Mouse (Mus musculus) lung, embryonic 16.5 days (tissue): Measurements from ENCODE around the gene Ndufs3. TPM values are rescaled to one million over a fixed set of nuclear protein-coding genes. Genes with fewer than 3 reads are reported as not detected.

Experiments used
- ATAC-seq: fragments of 200-750 bp; cut with Nextera tagmentation; 2 replicates; pipeline ENCODE4 v1.8.0; 2017; ENCODE audit warnings: low read depth, mild to moderate bottlenecking, moderate library complexity
- H3K27ac ChIP-seq: fragments of 300-500 bp; sonication (generic); 2 replicates; pipeline ENCODE4 v1.5.1; 2014; ENCODE audit warnings: mild to moderate bottlenecking, control low read depth, low read length
- H3K27me3 ChIP-seq: fragments of 300-500 bp; sonication (generic); 2 replicates; pipeline ENCODE4 v1.6.1; 2014; ENCODE audit warnings: low read depth, low read length, mixed read lengths; ENCODE audit not compliant: control insufficient read depth, insufficient read depth
- H3K36me3 ChIP-seq: fragments of 300-500 bp; sonication (generic); 2 replicates; pipeline ENCODE4 v1.6.1; 2014; ENCODE audit warnings: low read length; ENCODE audit not compliant: control insufficient read depth, insufficient read depth
- H3K4me1 ChIP-seq: fragments of 300-500 bp; sonication (generic); replicated peaks from 2 replicates; pipeline ENCODE4 v1.6.1; 2014; ENCODE audit warnings: low read length, mixed read lengths; ENCODE audit not compliant: control insufficient read depth, insufficient read depth
- H3K4me2 ChIP-seq: fragments of 300-500 bp; sonication (generic); 2 replicates; pipeline ENCODE4 v1.6.1; 2014; ENCODE audit warnings: low read depth, low read length, control low read depth
- H3K4me3 ChIP-seq: fragments of 300-500 bp; sonication (generic); 2 replicates; pipeline ENCODE4 v1.5.1; 2014; ENCODE audit warnings: mild to moderate bottlenecking, low read length, control low read depth
- H3K9ac ChIP-seq: fragments of 300-500 bp; sonication (generic); 2 replicates; pipeline ENCODE4 v1.6.1; 2014; ENCODE audit warnings: low read length, control low read depth
- H3K9me3 ChIP-seq: fragments of 300-500 bp; sonication (generic); 2 replicates; pipeline ENCODE4 v1.6.1; 2016; ENCODE audit warnings: low read length; ENCODE audit not compliant: control insufficient read depth
- WGBS: fragments of 180-500 bp; shearing (Covaris S2); extraction: QIAGEN DNeasy Blood & Tissue Kit; methylation state at CpG from one replicate; pipeline ENCODE4 v1.1.7; 2014; 5-methylcytosine and 5-hydroxymethylcytosine counted together
- polyA plus RNA-seq: library from polyadenylated mRNA; unstranded; fragments of >200 nt; fragmentation: Nextera tagmentation; extraction: Ambion mirVana; gene quantifications from 2 replicates; pipeline ENCODE4 v1.2.1, GENCODE M21; 2015

Gene Ndufs3
- polyA plus RNA-seq, 1 experiment from 2014 or later, result 203 TPM

DNA sequence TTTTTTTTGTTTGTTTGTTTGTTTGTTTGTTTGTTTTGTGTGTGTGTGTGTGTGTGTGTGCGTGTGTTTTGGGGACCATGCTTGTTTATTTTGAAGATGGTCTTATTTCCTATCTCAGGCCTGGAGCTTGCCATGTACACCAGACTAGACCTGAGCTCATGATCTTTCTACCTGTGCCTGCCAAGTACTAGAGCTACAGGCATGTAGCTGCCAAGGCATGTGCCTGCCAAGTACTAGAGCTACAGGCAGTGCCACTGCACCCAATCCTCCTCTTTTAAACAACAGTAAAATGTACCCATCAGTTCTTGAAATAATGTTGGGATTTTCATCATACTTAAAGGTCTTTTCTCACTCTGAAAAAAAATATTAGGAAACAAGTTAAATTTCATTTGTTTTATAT, 30.6 kb downstream of the Ndufs3 start:
- H3K9me3 ChIP-seq, result no peaks in the 10 kb centered on the region
- H3K27me3 ChIP-seq, result no peaks in the 10 kb centered on the region
- H3K4me3 ChIP-seq, result no peak overlapping the region
- H3K4me1 ChIP-seq, result peaks cover 6% of the 10 kb centered on the region; the same call in 1 of the 2 replicates
- no peak overlapping the region for H3K4me2 ChIP-seq
- 71% methylated on average over 1 of the region's 1 CpGs for WGBS
- H3K36me3 ChIP-seq, result no peaks in the 10 kb centered on the region
- no peak overlapping the region for H3K27ac ChIP-seq
- H3K9ac ChIP-seq, result no peak overlapping the region
- no peak for ATAC-seq

DNA sequence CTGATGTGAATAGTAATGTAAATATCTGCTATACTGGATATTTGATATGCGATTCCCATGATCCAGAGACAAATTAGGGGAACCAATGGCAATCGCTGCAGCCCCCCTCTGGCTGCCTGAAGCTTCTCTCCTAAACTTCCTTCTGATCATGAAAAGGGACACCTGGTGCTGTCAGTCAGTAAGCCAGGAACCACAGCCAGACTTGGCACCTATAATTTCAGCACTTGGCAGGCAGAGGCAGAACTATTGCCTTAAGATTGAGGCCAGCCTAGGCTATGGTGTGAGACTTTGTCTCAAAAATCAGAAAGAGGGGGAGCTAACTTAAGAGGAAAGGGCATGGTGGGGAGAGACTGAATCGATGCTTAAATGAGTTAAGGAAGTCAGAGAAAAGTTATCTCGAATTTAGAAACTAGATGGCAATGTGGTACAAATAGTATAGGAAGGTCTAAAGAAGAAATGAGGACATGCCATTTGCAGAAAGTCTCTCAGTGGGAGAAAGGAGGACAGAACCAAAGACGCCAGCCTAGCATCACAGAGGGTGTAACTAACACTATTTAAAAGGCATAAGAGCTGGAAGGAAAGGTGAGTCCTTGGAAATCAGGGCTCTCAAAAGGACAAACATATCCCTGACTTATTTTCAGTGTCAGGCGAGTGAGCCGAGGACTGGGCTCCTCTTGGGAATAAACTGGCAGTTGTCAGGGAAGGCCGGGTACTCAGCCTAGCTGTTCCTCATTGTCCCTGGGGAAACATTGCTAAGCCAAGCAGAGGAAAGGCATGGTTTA, 33.3 kb downstream of the Ndufs3 start:
- ATAC-seq, result peak; percentile 81
- peaks cover 6% of the 10 kb centered on the region; the same call in 1 of the 2 replicates for H3K4me1 ChIP-seq
- H3K4me3 ChIP-seq, result no peak overlapping the region
- H3K9ac ChIP-seq, result no peak overlapping the region
- peak overlapping the region; percentile 1; the same call in 1 of the 2 replicates for H3K4me2 ChIP-seq
- H3K9me3 ChIP-seq, result no peaks in the 10 kb centered on the region
- H3K27ac ChIP-seq, result peak overlapping the region; percentile 54
- no peaks in the 10 kb centered on the region for H3K27me3 ChIP-seq
- 53% methylated on average over 8 of the region's 8 CpGs for WGBS
- no peaks in the 10 kb centered on the region for H3K36me3 ChIP-seq

DNA sequence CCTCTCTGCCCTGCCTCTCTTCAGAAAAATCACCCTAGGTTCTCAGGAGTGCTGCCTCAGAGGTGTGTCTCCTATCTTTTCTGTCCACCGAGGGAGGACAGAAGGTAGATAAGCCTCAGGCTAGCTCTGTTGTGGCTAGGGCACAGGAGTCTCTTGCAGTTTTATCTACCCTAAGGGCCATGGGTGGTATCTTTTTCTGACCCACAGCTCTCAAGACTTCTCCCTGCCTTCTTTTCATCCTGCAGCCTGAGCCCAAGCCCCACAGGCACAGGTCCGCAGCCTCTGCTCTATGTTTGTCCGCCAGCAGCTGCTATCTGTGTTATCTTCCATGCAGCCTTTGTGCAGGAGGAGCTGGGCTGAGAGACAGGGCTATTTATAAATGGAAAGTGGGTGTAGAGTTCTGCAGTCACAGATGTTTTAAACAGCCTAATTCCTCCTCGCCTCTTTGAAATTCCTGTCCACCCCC, 34.5 kb downstream of the Ndufs3 start:
- H3K27ac ChIP-seq, result peak overlapping the region; percentile 50
- peak overlapping the region; percentile 41 for H3K9ac ChIP-seq
- H3K36me3 ChIP-seq, result peaks cover 10% of the 10 kb centered on the region
- H3K27me3 ChIP-seq, result no peaks in the 10 kb centered on the region
- no peaks in the 10 kb centered on the region for H3K9me3 ChIP-seq
- peaks cover 6% of the 10 kb centered on the region; the same call in 1 of the 2 replicates for H3K4me1 ChIP-seq
- H3K4me3 ChIP-seq, result no peak overlapping the region
- peak; percentile 83 for ATAC-seq
- H3K4me2 ChIP-seq, result no peak overlapping the region
- 11% methylated on average over 4 of the region's 4 CpGs for WGBS

DNA sequence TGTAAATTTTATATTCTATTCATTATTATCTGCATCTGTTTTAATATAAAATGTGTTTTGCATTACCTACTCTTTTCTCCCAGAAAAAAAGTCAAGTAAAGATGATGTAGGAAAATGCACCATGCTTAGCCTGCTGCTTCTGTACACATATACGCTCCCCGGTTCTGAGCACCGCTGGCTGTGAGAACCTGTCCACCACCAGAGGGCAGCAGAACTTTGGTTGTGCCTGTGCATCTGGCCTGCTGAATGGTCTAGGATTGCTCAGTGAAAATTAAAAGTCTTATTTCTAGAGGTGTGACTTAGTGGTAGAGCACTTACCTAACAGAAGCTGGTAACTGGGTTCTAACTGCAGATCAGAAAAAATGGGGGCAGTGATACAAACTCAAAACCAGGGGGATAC, 38.1 kb downstream of the Ndufs3 start:
- 30% methylated on average over 3 of the region's 3 CpGs for WGBS
- Histone ChIP-seq H3K4me3 (no peak overlapping the region), H3K27ac (no peak overlapping the region), H3K9me3 (no peaks in the 10 kb centered on the region), H3K4me2 (no peak overlapping the region), H3K27me3 (no peaks in the 10 kb centered on the region), H3K36me3 (peaks cover 30% of the 10 kb centered on the region), H3K9ac (no peak overlapping the region), H3K4me1 (peaks cover 6% of the 10 kb centered on the region; the same call in 1 of the 2 replicates)
- peak; percentile 75 for ATAC-seq

DNA sequence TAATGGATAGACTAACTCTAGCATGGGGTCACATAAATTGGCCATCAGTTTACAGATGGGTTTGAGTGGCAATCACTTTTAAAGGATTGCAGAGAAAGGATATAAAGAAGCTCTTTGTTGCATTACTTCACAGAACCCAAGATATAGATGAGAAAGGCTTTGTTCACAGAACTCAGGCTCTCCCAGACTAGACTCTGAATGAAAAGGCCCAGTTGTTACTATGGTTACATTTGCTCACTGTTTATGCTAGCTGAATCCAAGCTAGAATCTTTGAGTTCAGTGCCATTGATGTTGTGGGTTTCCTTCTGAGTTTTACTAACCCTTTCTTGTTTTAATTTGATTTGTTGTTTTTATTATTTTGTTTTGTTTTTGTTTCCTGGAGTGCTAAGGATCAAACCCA, 40.4 kb downstream of the Ndufs3 start:
- no peak for ATAC-seq
- no peaks in the 10 kb centered on the region for H3K27me3 ChIP-seq
- H3K27ac ChIP-seq, result no peak overlapping the region
- no peaks in the 10 kb centered on the region for H3K4me1 ChIP-seq
- H3K9me3 ChIP-seq, result no peaks in the 10 kb centered on the region
- no peak overlapping the region for H3K4me3 ChIP-seq
- no peak overlapping the region for H3K9ac ChIP-seq
- H3K36me3 ChIP-seq, result peaks cover 42% of the 10 kb centered on the region
- no peak overlapping the region for H3K4me2 ChIP-seq

DNA sequence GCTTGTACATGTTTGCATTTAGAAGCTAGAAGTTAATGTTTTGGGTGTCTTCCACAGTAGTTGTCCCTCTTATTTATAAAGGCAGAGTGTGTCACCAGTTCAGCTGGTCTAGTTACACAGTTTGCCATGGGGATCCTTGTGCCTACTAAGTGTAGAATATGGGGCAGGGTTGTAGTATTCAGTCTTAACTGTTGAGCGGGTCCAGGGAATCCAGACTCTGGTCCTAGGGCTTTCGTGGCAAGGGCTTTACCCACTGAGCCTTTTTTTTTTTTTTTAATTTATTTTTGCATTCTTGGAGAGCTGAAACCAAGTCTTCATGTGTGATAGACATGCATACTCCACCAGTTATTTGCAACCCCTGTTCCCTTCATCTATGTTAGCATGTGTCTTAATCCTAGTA, 43.1 kb downstream of the Ndufs3 start:
- H3K36me3 ChIP-seq, result peaks cover 47% of the 10 kb centered on the region
- no peaks in the 10 kb centered on the region for H3K27me3 ChIP-seq
- WGBS, result 93% methylated on average over 2 of the region's 2 CpGs
- H3K4me3 ChIP-seq, result no peak overlapping the region
- no peak overlapping the region for H3K4me2 ChIP-seq
- ATAC-seq, result no peak
- no peak overlapping the region for H3K27ac ChIP-seq
- H3K9ac ChIP-seq, result no peak overlapping the region
- no peaks in the 10 kb centered on the region for H3K4me1 ChIP-seq
- H3K9me3 ChIP-seq, result no peaks in the 10 kb centered on the region

DNA sequence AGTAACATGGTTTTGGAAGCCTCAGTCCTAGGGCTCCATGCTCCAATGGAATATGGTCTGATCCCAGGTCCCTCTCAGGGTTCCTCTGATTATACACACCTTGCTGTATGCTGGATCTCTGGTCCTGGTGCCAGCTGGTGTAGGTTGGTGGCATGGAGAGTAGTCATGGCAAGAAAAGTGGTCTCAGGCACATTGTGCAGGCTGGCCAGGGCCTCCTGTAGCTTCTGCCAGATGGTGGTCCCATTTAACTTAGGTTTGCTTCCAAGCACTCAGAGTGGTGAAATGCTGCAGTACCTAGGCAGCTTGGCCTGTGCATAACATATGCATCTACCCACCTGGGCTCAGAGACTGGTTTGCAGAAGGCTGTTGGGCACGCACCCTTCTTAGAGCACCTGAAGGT, 54.2 kb downstream of the Ndufs3 start:
- Histone ChIP-seq H3K27me3 (no peaks in the 10 kb centered on the region), H3K4me3 (no peak overlapping the region), H3K9me3 (no peaks in the 10 kb centered on the region), H3K27ac (no peak overlapping the region), H3K36me3 (peaks cover 20% of the 10 kb centered on the region), H3K4me2 (no peak overlapping the region), H3K9ac (no peak overlapping the region), H3K4me1 (peaks cover 11% of the 10 kb centered on the region)
- ATAC-seq, result no peak
- WGBS, result 89% methylated on average over 1 of the region's 1 CpGs

DNA sequence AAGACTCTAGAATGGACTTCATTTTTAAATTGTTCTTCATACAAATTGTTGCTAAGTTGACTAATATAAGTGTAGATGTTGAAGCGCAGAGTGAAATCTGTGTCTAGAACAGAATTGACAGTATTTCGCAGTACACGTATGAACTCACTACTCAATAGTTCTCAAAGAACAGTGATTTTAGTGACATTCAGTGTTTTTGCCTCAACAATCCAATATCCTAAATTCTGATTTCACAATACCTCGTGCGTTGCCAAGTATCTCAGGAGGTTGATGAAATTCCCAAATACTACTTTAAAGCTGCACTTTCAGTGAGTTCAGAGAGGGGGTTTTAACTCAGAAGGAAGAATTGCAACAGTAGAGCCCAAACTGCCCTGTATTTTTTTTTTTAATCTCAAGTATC, 56.3 kb downstream of the Ndufs3 start:
- 75% methylated on average over 5 of the region's 5 CpGs for WGBS
- H3K27me3 ChIP-seq, result no peaks in the 10 kb centered on the region
- H3K36me3 ChIP-seq, result peaks cover 18% of the 10 kb centered on the region
- H3K4me1 ChIP-seq, result peaks cover 11% of the 10 kb centered on the region
- H3K4me3 ChIP-seq, result peak overlapping the region; percentile 98
- no peak for ATAC-seq
- no peaks in the 10 kb centered on the region for H3K9me3 ChIP-seq
- H3K9ac ChIP-seq, result peak overlapping the region; percentile 91; the same call in 1 of the 2 replicates
- H3K4me2 ChIP-seq, result peak overlapping the region; percentile 71
- no peak overlapping the region for H3K27ac ChIP-seq

DNA sequence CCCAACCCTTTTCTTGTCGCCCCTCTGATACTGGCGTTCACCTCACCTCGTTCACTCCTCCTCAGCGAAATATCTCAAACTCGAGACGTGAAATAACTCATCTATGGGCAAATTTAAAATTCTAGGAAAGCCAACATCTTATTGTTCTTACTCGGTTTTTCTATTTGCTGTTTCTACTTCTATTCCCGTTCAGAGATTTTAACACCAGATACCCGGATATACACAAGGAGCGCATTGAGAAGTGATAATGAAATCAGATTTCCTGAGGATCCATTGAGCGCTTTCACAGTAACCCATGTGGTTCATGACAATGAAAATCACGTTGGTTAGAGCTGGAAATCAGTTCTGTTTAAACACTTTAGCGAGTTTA, 57.0 kb downstream of the Ndufs3 start:
- peak overlapping the region; percentile 71 for H3K4me2 ChIP-seq
- under 1% methylated on average over 13 of the region's 13 CpGs for WGBS
- peaks cover 14% of the 10 kb centered on the region for H3K36me3 ChIP-seq
- H3K27me3 ChIP-seq, result no peaks in the 10 kb centered on the region
- H3K4me3 ChIP-seq, result peak overlapping the region; percentile 98
- H3K9me3 ChIP-seq, result no peaks in the 10 kb centered on the region
- ATAC-seq, result no peak
- peak overlapping the region; percentile 91 for H3K9ac ChIP-seq
- H3K27ac ChIP-seq, result peak overlapping the region; percentile 88
- H3K4me1 ChIP-seq, result peaks cover 11% of the 10 kb centered on the region
